Mouse (Mus musculus) hindbrain, embryonic 11.5 days (tissue): ENCODE measurements around the gene Olfr1016. TPM values are rescaled to one million over a fixed set of nuclear protein-coding genes. Genes with fewer than 3 reads are reported as not detected.

Experiments used
- ATAC-seq: fragments of 200-750 bp; cut with Nextera tagmentation; 2 replicates; pipeline ENCODE4 v1.8.0; 2017; ENCODE audit warnings: mild to moderate bottlenecking, moderate TSS enrichment, moderate library complexity; ENCODE audit not compliant: low FRiP score
- DNase-seq: peaks from one replicate; pipeline ENCODE4 v3.0.0-alpha.2; 2015; ENCODE audit warnings: low spot score
- H3K27ac ChIP-seq: fragments of 300-500 bp; sonication (generic); 2 replicates; pipeline ENCODE4 v1.5.1; 2014; ENCODE audit warnings: mild to moderate bottlenecking, low read depth, low read length
- H3K27me3 ChIP-seq: fragments of 300-500 bp; sonication (generic); 2 replicates; pipeline ENCODE4 v1.6.1; 2014; ENCODE audit warnings: mild to moderate bottlenecking, low read length, moderate library complexity, mixed read lengths; ENCODE audit not compliant: control insufficient read depth, insufficient read depth
- H3K36me3 ChIP-seq: fragments of 300-500 bp; sonication (generic); 2 replicates; pipeline ENCODE4 v1.6.1; 2014; ENCODE audit warnings: mild to moderate bottlenecking, low read length, moderate library complexity, mixed read lengths; ENCODE audit not compliant: control insufficient read depth, insufficient read depth
- H3K4me1 ChIP-seq: fragments of 300-500 bp; sonication (generic); replicated peaks from 2 replicates; pipeline ENCODE4 v1.6.1; 2014; ENCODE audit warnings: low read length, mixed read lengths; ENCODE audit not compliant: control insufficient read depth, insufficient read depth
- H3K4me2 ChIP-seq: fragments of 300-500 bp; sonication (generic); replicated peaks from 2 replicates; pipeline ENCODE4 v1.6.1; 2014; ENCODE audit warnings: mild to moderate bottlenecking, low read depth, low read length
- H3K4me3 ChIP-seq: fragments of 300-500 bp; sonication (generic); 2 replicates; pipeline ENCODE4 v1.5.1; 2014; ENCODE audit warnings: low read depth, low read length
- H3K9ac ChIP-seq: fragments of 300-500 bp; sonication (generic); 2 replicates; pipeline ENCODE4 v1.6.1; 2014; ENCODE audit warnings: low read depth, low read length
- H3K9me3 ChIP-seq: fragments of 300-500 bp; sonication (generic); 2 replicates; pipeline ENCODE4 v1.6.1; 2016; ENCODE audit warnings: low read length; ENCODE audit not compliant: control insufficient read depth
- WGBS: fragments of 180-500 bp; shearing (Covaris S2); extraction: QIAGEN DNeasy Blood & Tissue Kit; methylation state at CpG from one replicate; pipeline ENCODE4 v1.1.7; 2014; 5-methylcytosine and 5-hydroxymethylcytosine counted together
- polyA plus RNA-seq: library from polyadenylated mRNA; unstranded; fragments of >200 nt; fragmentation: Nextera tagmentation; extraction: Ambion mirVana; gene quantifications from 2 replicates; pipeline ENCODE4 v1.2.1, GENCODE M21; 2014

Olfr1016 gene
- polyA plus RNA-seq, 1 experiment from 2014 or later, result not detected

GRCm38 (mm10) chr2:85762666-85763065, 39.7 kb downstream of the Olfr1016 start, which contains the start of gene Olfr1012:
Gene Olfr1012 (minus strand): TSS chr2:85762766.
- DNase-seq (no peak), ATAC-seq (no peak)
- Histone ChIP-seq H3K9ac (no peak within 1 kb of the TSS), H3K27me3 (no peaks in the 10 kb centered on the region), H3K27ac (no peak within 1 kb of the TSS), H3K9me3 (no peaks in the 10 kb centered on the region), H3K36me3 (no peaks in the 10 kb centered on the region), H3K4me1 (no peaks in the 10 kb centered on the region), H3K4me2 (no peak within 1 kb of the TSS), H3K4me3 (no peak within 1 kb of the TSS)
- WGBS, result 82% methylated on average over 1 of the region's 1 CpGs

GRCm38 (mm10) chr2:85753822-85754221, 48.5 kb downstream of the Olfr1016 start:
- H3K9ac ChIP-seq, result no peak overlapping the region

More at GRCm38 (mm10) chr2:85753822-85754221, 48.5 kb downstream of the Olfr1016 start:
- Histone ChIP-seq H3K27me3 (no peaks in the 10 kb centered on the region), H3K4me1 (no peaks in the 10 kb centered on the region), H3K27ac (no peak overlapping the region), H3K4me3 (no peak overlapping the region), H3K9me3 (no peaks in the 10 kb centered on the region), H3K36me3 (no peaks in the 10 kb centered on the region), H3K4me2 (no peak overlapping the region)
- DNase-seq, result no peak
- 74% methylated on average over 4 of the region's 4 CpGs for WGBS
- ATAC-seq, result no peak

Other genes starting within 250 kb of the Olfr1016 start
- not detected in 2 replicates for gene Olfr996, start 223.3 kb downstream of the Olfr1016 start, polyA plus RNA-seq
- not detected in 2 replicates for gene Olfr998, start 213.6 kb downstream of the Olfr1016 start, polyA plus RNA-seq
- not detected in 2 replicates for gene Olfr1000, start 190.6 kb downstream of the Olfr1016 start, polyA plus RNA-seq
- gene Olfr1002, start 151.8 kb downstream of the Olfr1016 start, polyA plus RNA-seq, result not detected in 2 replicates
- gene Olfr154, start 138.1 kb downstream of the Olfr1016 start, polyA plus RNA-seq, result not detected in 2 replicates
- gene Olfr1006, start 123.8 kb downstream of the Olfr1016 start, polyA plus RNA-seq, result not detected in 2 replicates
- not detected in 2 replicates for gene Olfr1008, start 113.1 kb downstream of the Olfr1016 start, polyA plus RNA-seq
- gene Olfr1009, start 87.1 kb downstream of the Olfr1016 start, polyA plus RNA-seq, result not detected in 2 replicates
- not detected in 2 replicates for gene Olfr1012, start 39.8 kb downstream of the Olfr1016 start, polyA plus RNA-seq
- gene Olfr1013, start 35.4 kb downstream of the Olfr1016 start, polyA plus RNA-seq, result not detected in 2 replicates
- gene Olfr1014, start 29.8 kb downstream of the Olfr1016 start, polyA plus RNA-seq, result not detected in 2 replicates
- gene Olfr1015, start 20.5 kb downstream of the Olfr1016 start, polyA plus RNA-seq, result not detected in 2 replicates
- gene Olfr1018, start 15.9 kb upstream of the Olfr1016 start, polyA plus RNA-seq, result not detected in 2 replicates
- not detected in 2 replicates for gene Olfr1019, start 42.9 kb upstream of the Olfr1016 start, polyA plus RNA-seq
- gene Olfr1020, start 44.5 kb upstream of the Olfr1016 start, polyA plus RNA-seq, result not detected in 2 replicates
- gene Olfr1022, start 66.0 kb upstream of the Olfr1016 start, polyA plus RNA-seq, result not detected in 2 replicates
- gene Olfr1023, start 83.1 kb upstream of the Olfr1016 start, polyA plus RNA-seq, result not detected in 2 replicates
- gene Olfr1024, start 102.5 kb upstream of the Olfr1016 start, polyA plus RNA-seq, result not detected in 2 replicates
- not detected in 2 replicates for gene Olfr1025-ps1, start 112.6 kb upstream of the Olfr1016 start, polyA plus RNA-seq
- gene Olfr1026, start 119.0 kb upstream of the Olfr1016 start, polyA plus RNA-seq, result not detected in 2 replicates
- gene Olfr1028, start 147.9 kb upstream of the Olfr1016 start, polyA plus RNA-seq, result not detected in 2 replicates
- gene Olfr1029, start 171.4 kb upstream of the Olfr1016 start, polyA plus RNA-seq, result not detected in 2 replicates
- not detected in 2 replicates for gene Olfr1030, start 176.7 kb upstream of the Olfr1016 start, polyA plus RNA-seq
- not detected in 2 replicates for gene Olfr1031, start 187.8 kb upstream of the Olfr1016 start, polyA plus RNA-seq
- gene Olfr1032, start 203.0 kb upstream of the Olfr1016 start, polyA plus RNA-seq, result not detected in 2 replicates
- gene Olfr1033, start 218.1 kb upstream of the Olfr1016 start, polyA plus RNA-seq, result not detected in 2 replicates
- gene Olfr1034, start 243.3 kb upstream of the Olfr1016 start, polyA plus RNA-seq, result not detected in 2 replicates